Mouse (Mus musculus): ENCODE measurements around the gene Olfr59.

DNA sequence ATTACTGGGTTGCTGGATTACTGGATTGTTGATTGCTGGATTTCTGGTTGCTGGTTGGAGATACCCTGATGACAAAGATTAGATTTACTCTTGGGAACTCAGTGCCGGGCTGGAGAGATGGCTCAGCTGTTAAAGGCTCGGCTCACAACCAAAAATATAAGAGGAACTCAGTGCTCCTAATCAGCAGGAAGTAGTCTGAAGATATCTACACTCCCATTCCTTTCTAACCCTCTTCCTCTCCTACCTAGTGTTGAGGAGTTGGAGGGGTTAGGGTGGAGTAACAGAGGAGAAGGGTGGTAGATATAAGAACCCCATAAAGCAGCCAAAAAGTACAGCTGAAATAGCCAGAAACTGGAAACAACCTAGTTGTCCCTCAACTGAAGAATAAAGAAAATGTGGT lies 42.5 kb downstream of the Olfr59 start:
- TF ChIP-seq CTCF (IDR thresholded peaks at IDR 0.05; ENCODE audit: control insufficient read depth, insufficient read depth, insufficient replicate concordance, low read depth, low read length): no peak
- TF ChIP-seq POLR2A (IDR thresholded peaks at IDR 0.05; ENCODE audit: control insufficient read depth, low read depth, low read length): no peak

Data from testis, adult 2 months (tissue).